Mouse (Mus musculus) midbrain, postnatal 0 days (tissue): Measurements from ENCODE around the gene Lmf2. TPM values are rescaled to one million over a fixed set of nuclear protein-coding genes. Genes with fewer than 3 reads are reported as not detected.
A peak's percentile ranks its signal among the peaks of the same experiment; 100 is the strongest.

Source experiments
- ATAC-seq: fragments of 200-750 bp; cut with Nextera tagmentation; 2 replicates; pipeline ENCODE4 v1.8.0; 2017; ENCODE audit warnings: moderate number of reproducible peaks, mild to moderate bottlenecking, moderate TSS enrichment, moderate library complexity; ENCODE audit not compliant: low FRiP score
- DNase-seq: peaks from one replicate; pipeline ENCODE4 v3.0.0-alpha.2; 2015; ENCODE audit warnings: low spot score
- H3K27ac ChIP-seq: fragments of 300-500 bp; sonication (generic); 2 replicates; pipeline ENCODE4 v1.5.1; 2014; ENCODE audit warnings: low read depth, mild to moderate bottlenecking, low read length, mixed read lengths
- H3K27me3 ChIP-seq: fragments of 300-500 bp; sonication (generic); 2 replicates; pipeline ENCODE4 v1.6.1; 2014; ENCODE audit warnings: low read length, control low read depth, mixed read lengths; ENCODE audit not compliant: insufficient read depth
- H3K36me3 ChIP-seq: fragments of 300-500 bp; sonication (generic); 2 replicates; pipeline ENCODE4 v1.6.1; 2014; ENCODE audit warnings: low read length, control low read depth, mixed read lengths; ENCODE audit not compliant: insufficient read depth
- H3K4me1 ChIP-seq: fragments of 300-500 bp; sonication (generic); 2 replicates; pipeline ENCODE4 v1.6.1; 2014; ENCODE audit warnings: mild to moderate bottlenecking, control low read depth, antibody characterized with exemption, low read length, mixed read lengths; ENCODE audit not compliant: insufficient read depth
- H3K4me2 ChIP-seq: fragments of 300-500 bp; sonication (generic); 2 replicates; pipeline ENCODE4 v1.6.1; 2014; ENCODE audit warnings: low read depth, mild to moderate bottlenecking, low read length, mixed read lengths; ENCODE audit not compliant: poor library complexity, severe bottlenecking
- H3K4me3 ChIP-seq: fragments of 300-500 bp; sonication (generic); 2 replicates; pipeline ENCODE4 v1.5.1; 2014; ENCODE audit warnings: low read depth, mild to moderate bottlenecking, low read length, moderate library complexity
- H3K9ac ChIP-seq: fragments of 300-500 bp; sonication (generic); replicated peaks from 2 replicates; pipeline ENCODE4 v1.6.1; 2014; ENCODE audit warnings: mild to moderate bottlenecking, low read length, moderate library complexity, mixed read lengths; ENCODE audit not compliant: poor library complexity, severe bottlenecking
- H3K9me3 ChIP-seq: fragments of 300-500 bp; sonication (generic); 2 replicates; pipeline ENCODE4 v1.6.1; 2016; ENCODE audit warnings: low read length, control low read depth
- CTCF ChIP-seq: IDR thresholded peaks from 2 replicates; pipeline ENCODE4 v1.5.1; 2016; ENCODE audit warnings: antibody characterized with exemption, mild to moderate bottlenecking
- WGBS: fragments of 180-500 bp; shearing (Covaris S2); extraction: QIAGEN DNeasy Blood & Tissue Kit; methylation state at CpG from one replicate; pipeline ENCODE4 v1.1.7; 2014; 5-methylcytosine and 5-hydroxymethylcytosine counted together
- polyA plus RNA-seq: library from polyadenylated mRNA; unstranded; fragments of >200 nt; fragmentation: Nextera tagmentation; extraction: Ambion mirVana; gene quantifications from 2 replicates; pipeline ENCODE4 v1.2.1, GENCODE M21; 2015
- total RNA-seq: library from RNA; depleted of rRNA; stranded (reverse); fragments of >200 nt; gene quantifications from 2 replicates; pipeline ENCODE4 v1.2.3, GENCODE M21; 2014

The Lmf2 gene
- total and polyA plus RNA-seq, 2 experiments from 2014 or later: 25.6 to 27.3 TPM

GRCm38 (mm10) chr15:89363051-89363450 is 7.6 kb upstream of the Lmf2 start:
- Histone ChIP-seq H3K27ac (no peak overlapping the region), H3K4me2 (no peak overlapping the region), H3K27me3 (no peaks in the 10 kb centered on the region), H3K9ac (no peak overlapping the region), H3K9me3 (no peaks in the 10 kb centered on the region), H3K4me3 (no peak overlapping the region), H3K36me3 (peaks cover 66% of the 10 kb centered on the region), H3K4me1 (no peaks in the 10 kb centered on the region)
- no peak for ATAC-seq
- no peak for DNase-seq
- no peak for TF ChIP-seq CTCF
- WGBS: 93% methylated on average over 7 of the region's 7 CpGs

GRCm38 (mm10) chr15:89358784-89359183 is 3.3 kb upstream of the Lmf2 start:
- H3K27me3 ChIP-seq: no peaks in the 10 kb centered on the region
- no peak for TF ChIP-seq CTCF
- no peak overlapping the region for H3K27ac ChIP-seq
- H3K9me3 ChIP-seq: no peaks in the 10 kb centered on the region
- H3K36me3 ChIP-seq: peaks cover 28% of the 10 kb centered on the region
- peaks cover 5% of the 10 kb centered on the region; the same call in 1 of the 2 replicates for H3K4me1 ChIP-seq
- no peak overlapping the region for H3K4me3 ChIP-seq
- DNase-seq: no peak
- WGBS: 87% methylated on average over 3 of the region's 3 CpGs
- H3K4me2 ChIP-seq: no peak overlapping the region
- ATAC-seq: no peak
- no peak overlapping the region for H3K9ac ChIP-seq

- Histone ChIP-seq H3K27ac (peak overlapping the region; percentile 82), H3K36me3 (peaks cover 27% of the 10 kb centered on the region), H3K27me3 (no peaks in the 10 kb centered on the region), H3K9me3 (no peaks in the 10 kb centered on the region), H3K4me2 (peak overlapping the region; percentile 70), H3K4me1 (peaks cover 5% of the 10 kb centered on the region; the same call in 1 of the 2 replicates), H3K9ac (peak overlapping the region; percentile 73), H3K4me3 (peak overlapping the region; percentile 68)
- no peak for TF ChIP-seq CTCF
- DNase-seq: peak; percentile 92
- ATAC-seq: peak; percentile 52
- under 1% methylated on average over 15 of the region's 15 CpGs for WGBS
These were observed 913 bp upstream of the Lmf2 start for GRCm38 (mm10) chr15:89356372-89356771.

GRCm38 (mm10) chr15:89354455-89354854 is 1.0 kb downstream of the Lmf2 start:
- ATAC-seq (no peak), DNase-seq (no peak)
- H3K4me2 ChIP-seq: peak overlapping the region; percentile 70
- peaks cover 27% of the 10 kb centered on the region for H3K36me3 ChIP-seq
- 81% methylated on average over 7 of the region's 7 CpGs for WGBS
- H3K9ac ChIP-seq: no peak overlapping the region; the same call in 1 of the 2 replicates
- H3K27ac ChIP-seq: no peak overlapping the region
- no peaks in the 10 kb centered on the region for H3K9me3 ChIP-seq
- TF ChIP-seq CTCF: no peak
- peaks cover 5% of the 10 kb centered on the region; the same call in 1 of the 2 replicates for H3K4me1 ChIP-seq
- no peaks in the 10 kb centered on the region for H3K27me3 ChIP-seq
- peak overlapping the region; percentile 68 for H3K4me3 ChIP-seq

- no peak overlapping the region; the same call in 1 of the 2 replicates for H3K9ac ChIP-seq
- no peaks in the 10 kb centered on the region for H3K27me3 ChIP-seq
- H3K36me3 ChIP-seq: peaks cover 27% of the 10 kb centered on the region
- no peak overlapping the region for H3K27ac ChIP-seq
- WGBS: 93% methylated on average over 16 of the region's 16 CpGs
- H3K4me3 ChIP-seq: no peak overlapping the region
- H3K4me2 ChIP-seq: no peak overlapping the region
- TF ChIP-seq CTCF: no peak
- ATAC-seq (no peak), DNase-seq (no peak)
- H3K9me3 ChIP-seq: no peaks in the 10 kb centered on the region
- H3K4me1 ChIP-seq: peaks cover 5% of the 10 kb centered on the region; the same call in 1 of the 2 replicates
These were observed 1.6 kb downstream of the Lmf2 start for GRCm38 (mm10) chr15:89353837-89354236.

- no peak for ATAC-seq
- no peaks in the 10 kb centered on the region for H3K27me3 ChIP-seq
- no peak overlapping the region for H3K4me2 ChIP-seq
- H3K9me3 ChIP-seq: no peaks in the 10 kb centered on the region
- no peak for DNase-seq
- H3K36me3 ChIP-seq: peaks cover 27% of the 10 kb centered on the region
- 95% methylated on average over 12 of the region's 12 CpGs for WGBS
- peaks cover 5% of the 10 kb centered on the region; the same call in 1 of the 2 replicates for H3K4me1 ChIP-seq
- H3K27ac ChIP-seq: no peak overlapping the region
- TF ChIP-seq CTCF: no peak
- no peak overlapping the region for H3K4me3 ChIP-seq
- no peak overlapping the region for H3K9ac ChIP-seq
These were observed 2.7 kb downstream of the Lmf2 start for GRCm38 (mm10) chr15:89352795-89353194.
